Mouse (Mus musculus): ENCODE results near the gene Atp5h. TPM values are rescaled to one million over a fixed set of nuclear protein-coding genes. Genes with fewer than 3 reads are reported as not detected.

The Atp5h gene
- polyA plus RNA-seq, 1 experiment from 2014 or later: 621 TPM

DNA sequence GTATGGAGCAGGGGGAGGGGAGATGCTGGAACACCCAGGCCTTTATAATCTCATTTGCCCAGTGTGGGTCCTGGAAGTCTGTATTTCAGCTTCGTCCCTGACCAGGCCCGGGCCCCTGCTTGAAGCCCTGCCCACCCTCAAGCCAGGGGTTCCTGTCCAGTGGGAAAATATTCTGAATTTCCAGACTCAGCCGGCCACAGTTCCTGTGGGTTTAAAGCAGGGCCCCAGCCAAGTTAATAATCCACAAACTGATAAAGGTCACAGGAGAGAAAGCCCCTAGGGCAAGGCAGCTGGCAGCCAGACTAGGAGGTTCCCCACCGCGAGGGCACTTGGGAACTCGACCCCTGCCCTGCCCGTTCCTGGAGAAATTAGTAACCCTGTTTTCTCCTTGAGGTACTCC is 29.2 kb upstream of the Atp5h start:
- Histone ChIP-seq H3K79me2 (ENCODE audit: inconsistent target) (no peaks in the 10 kb centered on the region), H3K27ac (no peak overlapping the region)
- whole genome bisulfite sequencing (ENCODE audit: missing documents): 92% methylated on average over 7 of the region's 7 CpGs

DNA sequence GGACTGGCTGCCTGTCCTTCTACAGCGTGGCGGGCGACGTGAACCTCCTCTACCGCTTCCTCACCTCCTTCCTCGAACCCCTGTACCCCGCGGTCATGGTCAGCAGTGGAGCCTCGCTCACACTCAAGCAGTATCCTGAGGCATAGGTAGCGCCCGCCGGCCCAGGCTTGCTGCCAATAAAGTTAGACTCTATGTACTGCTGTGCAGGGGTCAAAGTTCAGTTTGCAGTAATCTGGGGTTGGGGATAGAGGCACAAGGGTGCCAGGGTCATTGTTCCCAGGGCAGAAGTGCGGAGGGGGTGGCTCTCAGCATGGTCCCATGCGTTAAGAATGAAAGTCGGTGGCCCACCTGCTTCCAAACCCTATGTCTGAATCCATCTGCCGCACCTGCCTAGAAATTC is 28.3 kb upstream of the Atp5h start:
- 93% methylated on average over 16 of the region's 16 CpGs for WGBS (ENCODE audit: missing documents)
- no peaks in the 10 kb centered on the region for H3K79me2 ChIP-seq (ENCODE audit: inconsistent target)
- H3K36me3 ChIP-seq (ENCODE audit: inconsistent target): no peaks in the 10 kb centered on the region
- no peak overlapping the region for H3K27ac ChIP-seq
- H3K4me3 ChIP-seq (ENCODE audit: inconsistent target): no peak overlapping the region

More for the DNA sequence above, 29.2 kb upstream of the Atp5h start:
- Histone ChIP-seq H3K36me3 (ENCODE audit: inconsistent target) (no peaks in the 10 kb centered on the region), H3K4me3 (ENCODE audit: inconsistent target) (no peak overlapping the region)

GRCm38 (mm10) chr11:115447321-115447885 is 27.6 kb upstream of the Atp5h start:
- no peak overlapping the region for H3K4me3 ChIP-seq (ENCODE audit: inconsistent target)
- 88% methylated on average over 11 of the region's 11 CpGs for WGBS (ENCODE audit: missing documents)
- H3K36me3 ChIP-seq (ENCODE audit: inconsistent target): no peaks in the 10 kb centered on the region
- no peak overlapping the region for H3K27ac ChIP-seq
- H3K79me2 ChIP-seq (ENCODE audit: inconsistent target): no peaks in the 10 kb centered on the region

- no peak overlapping the region for H3K4me3 ChIP-seq (ENCODE audit: inconsistent target)
- WGBS (ENCODE audit: missing documents): 88% methylated on average over 3 of the region's 3 CpGs
- H3K36me3 ChIP-seq (ENCODE audit: inconsistent target): no peaks in the 10 kb centered on the region
- no peak overlapping the region for H3K27ac ChIP-seq
- no peaks in the 10 kb centered on the region for H3K79me2 ChIP-seq (ENCODE audit: inconsistent target)
Measured at GRCm38 (mm10) chr11:115446906-115447305, 27.1 kb upstream of the Atp5h start.

GRCm38 (mm10) chr11:115441417-115441816 is 21.7 kb upstream of the Atp5h start:
- Histone ChIP-seq H3K36me3 (ENCODE audit: inconsistent target) (no peaks in the 10 kb centered on the region), H3K27ac (no peak overlapping the region), H3K4me3 (ENCODE audit: inconsistent target) (no peak overlapping the region), H3K79me2 (ENCODE audit: inconsistent target) (no peaks in the 10 kb centered on the region)
- WGBS (ENCODE audit: missing documents): 78% methylated on average over 14 of the region's 15 CpGs

GRCm38 (mm10) chr11:115439906-115440595 is 20.3 kb upstream of the Atp5h start, which contains the start of gene Trim80:
Gene Trim80 (plus strand): TSS chr11:115440545.
- 98% methylated on average over 9 of the region's 9 CpGs for WGBS (ENCODE audit: missing documents)
- H3K79me2 ChIP-seq (ENCODE audit: inconsistent target): no peaks in the 10 kb centered on the region
- H3K36me3 ChIP-seq (ENCODE audit: inconsistent target): no peaks in the 10 kb centered on the region
- no peak within 1 kb of the TSS for H3K4me3 ChIP-seq (ENCODE audit: inconsistent target)
- peak within 1 kb of the TSS; percentile 31 for H3K27ac ChIP-seq

GRCm38 (mm10) chr11:115439326-115439725 is 19.6 kb upstream of the Atp5h start:
- WGBS (ENCODE audit: missing documents): 77% methylated on average over 3 of the region's 3 CpGs
- H3K79me2 ChIP-seq (ENCODE audit: inconsistent target): no peaks in the 10 kb centered on the region
- H3K4me3 ChIP-seq (ENCODE audit: inconsistent target): no peak overlapping the region
- no peaks in the 10 kb centered on the region for H3K36me3 ChIP-seq (ENCODE audit: inconsistent target)
- peak overlapping the region; percentile 31 for H3K27ac ChIP-seq

GRCm38 (mm10) chr11:115437571-115438122 is 17.9 kb upstream of the Atp5h start:
- no peak overlapping the region for H3K27ac ChIP-seq
- 78% methylated on average over 5 of the region's 5 CpGs for WGBS (ENCODE audit: missing documents)
- no peaks in the 10 kb centered on the region for H3K36me3 ChIP-seq (ENCODE audit: inconsistent target)
- H3K4me3 ChIP-seq (ENCODE audit: inconsistent target): no peak overlapping the region
- no peaks in the 10 kb centered on the region for H3K79me2 ChIP-seq (ENCODE audit: inconsistent target)

- Histone ChIP-seq H3K79me2 (ENCODE audit: inconsistent target) (no peaks in the 10 kb centered on the region), H3K27ac (no peak overlapping the region), H3K4me3 (ENCODE audit: inconsistent target) (no peak overlapping the region), H3K36me3 (ENCODE audit: inconsistent target) (peaks cover 12% of the 10 kb centered on the region)
- 33% methylated on average over 30 of the region's 31 CpGs for WGBS (ENCODE audit: missing documents)
Measured at GRCm38 (mm10) chr11:115435596-115436337, 16.0 kb upstream of the Atp5h start.

- WGBS (ENCODE audit: missing documents): 93% methylated on average over 6 of the region's 6 CpGs
- H3K27ac ChIP-seq: no peak overlapping the region
- H3K79me2 ChIP-seq (ENCODE audit: inconsistent target): no peaks in the 10 kb centered on the region
- H3K36me3 ChIP-seq (ENCODE audit: inconsistent target): peaks cover 28% of the 10 kb centered on the region
- no peak overlapping the region for H3K4me3 ChIP-seq (ENCODE audit: inconsistent target)
Measured at GRCm38 (mm10) chr11:115433342-115433741, 13.6 kb upstream of the Atp5h start.

GRCm38 (mm10) chr11:115432814-115433213 is 13.1 kb upstream of the Atp5h start:
- H3K79me2 ChIP-seq (ENCODE audit: inconsistent target): no peaks in the 10 kb centered on the region
- no peak overlapping the region for H3K4me3 ChIP-seq (ENCODE audit: inconsistent target)
- H3K27ac ChIP-seq: no peak overlapping the region
- 100% methylated on average over 4 of the region's 4 CpGs for WGBS (ENCODE audit: missing documents)
- peaks cover 28% of the 10 kb centered on the region for H3K36me3 ChIP-seq (ENCODE audit: inconsistent target)

GRCm38 (mm10) chr11:115430561-115430960 is 10.8 kb upstream of the Atp5h start:
- Histone ChIP-seq H3K4me3 (ENCODE audit: inconsistent target) (no peak overlapping the region), H3K27ac (no peak overlapping the region), H3K36me3 (ENCODE audit: inconsistent target) (peaks cover 46% of the 10 kb centered on the region), H3K79me2 (ENCODE audit: inconsistent target) (no peaks in the 10 kb centered on the region)
- WGBS (ENCODE audit: missing documents): 97% methylated on average over 6 of the region's 6 CpGs

DNA sequence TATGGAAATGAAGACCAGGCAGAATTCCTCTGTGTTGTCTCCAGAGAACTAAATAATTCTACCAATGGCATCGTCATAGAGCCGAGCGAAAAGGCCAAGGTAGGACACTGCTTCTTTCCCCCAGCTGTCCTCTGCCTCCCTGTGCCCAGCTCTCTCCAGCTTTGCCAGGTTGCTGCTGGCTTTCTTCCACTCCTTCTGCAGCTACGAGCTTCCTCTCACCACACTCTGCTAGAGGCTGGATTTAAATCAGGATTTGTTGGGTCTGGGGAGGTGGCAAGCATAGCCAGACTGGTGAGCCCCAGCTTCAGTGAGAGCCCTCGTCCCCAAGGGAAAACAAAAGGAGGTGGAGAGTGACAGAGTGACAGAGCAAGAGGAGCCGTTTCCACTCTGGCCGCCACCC is 9.5 kb upstream of the Atp5h start:
- Histone ChIP-seq H3K27ac (no peak overlapping the region), H3K4me3 (ENCODE audit: inconsistent target) (no peak overlapping the region), H3K79me2 (ENCODE audit: inconsistent target) (no peaks in the 10 kb centered on the region), H3K36me3 (ENCODE audit: inconsistent target) (peaks cover 56% of the 10 kb centered on the region)
- 97% methylated on average over 7 of the region's 7 CpGs for WGBS (ENCODE audit: missing documents)

DNA sequence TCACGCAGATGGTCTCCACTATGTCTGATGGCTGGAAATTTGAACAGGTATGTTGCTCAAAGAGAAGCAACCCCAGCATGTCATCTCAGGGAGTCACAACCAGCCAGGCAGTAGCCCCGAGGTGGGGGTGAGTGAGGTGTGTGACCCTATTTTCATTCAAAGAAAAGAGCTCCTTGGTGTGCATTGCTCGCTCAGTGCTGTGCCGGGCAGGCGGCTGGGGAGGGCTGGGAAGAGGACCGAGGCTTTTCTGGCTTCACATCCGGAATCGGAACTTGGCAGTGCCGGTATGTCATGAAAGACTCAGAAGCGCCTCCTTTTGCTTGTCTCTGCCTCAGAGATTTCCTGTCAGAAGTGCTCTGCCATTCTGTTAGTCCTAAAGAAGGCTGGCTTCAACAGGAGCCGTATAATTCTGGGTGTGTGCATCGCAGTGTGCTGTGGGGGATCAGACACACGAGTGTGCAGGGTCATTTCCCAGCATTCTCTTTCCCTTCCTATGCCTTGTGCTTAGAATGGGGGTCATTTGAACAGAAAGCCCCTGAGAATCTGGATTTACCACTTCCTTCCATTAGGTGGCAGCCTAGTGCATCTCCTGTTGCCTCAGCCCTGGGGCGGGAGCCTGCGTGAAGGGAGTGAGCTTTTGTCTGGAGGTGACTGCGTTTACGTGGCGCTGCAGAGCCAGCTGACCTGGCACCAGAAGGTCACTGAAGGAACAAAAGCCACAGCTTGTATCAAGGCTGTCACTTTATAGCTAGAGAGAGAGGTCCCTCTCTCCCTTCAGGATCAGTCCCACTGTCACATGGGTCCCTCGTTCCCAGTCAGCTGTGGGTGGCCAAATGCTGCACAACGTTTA is 7.9 kb upstream of the Atp5h start:
- 65% methylated on average over 20 of the region's 20 CpGs for WGBS (ENCODE audit: missing documents)
- H3K27ac ChIP-seq: no peak overlapping the region

More for the DNA sequence above, 7.9 kb upstream of the Atp5h start:
- H3K4me3 ChIP-seq (ENCODE audit: inconsistent target): no peak overlapping the region
- no peaks in the 10 kb centered on the region for H3K79me2 ChIP-seq (ENCODE audit: inconsistent target)
- peaks cover 58% of the 10 kb centered on the region for H3K36me3 ChIP-seq (ENCODE audit: inconsistent target)

Measured in macrophage (primary cell).